Mouse (Mus musculus): ENCODE data around the gene Rab42. TPM values are rescaled to one million over a fixed set of nuclear protein-coding genes. Genes with fewer than 3 reads are reported as not detected.

The Rab42 gene
- polyA plus RNA-seq (2012; rRNA removed): 0.22 and 0.36 TPM in 2 replicates

DNA sequence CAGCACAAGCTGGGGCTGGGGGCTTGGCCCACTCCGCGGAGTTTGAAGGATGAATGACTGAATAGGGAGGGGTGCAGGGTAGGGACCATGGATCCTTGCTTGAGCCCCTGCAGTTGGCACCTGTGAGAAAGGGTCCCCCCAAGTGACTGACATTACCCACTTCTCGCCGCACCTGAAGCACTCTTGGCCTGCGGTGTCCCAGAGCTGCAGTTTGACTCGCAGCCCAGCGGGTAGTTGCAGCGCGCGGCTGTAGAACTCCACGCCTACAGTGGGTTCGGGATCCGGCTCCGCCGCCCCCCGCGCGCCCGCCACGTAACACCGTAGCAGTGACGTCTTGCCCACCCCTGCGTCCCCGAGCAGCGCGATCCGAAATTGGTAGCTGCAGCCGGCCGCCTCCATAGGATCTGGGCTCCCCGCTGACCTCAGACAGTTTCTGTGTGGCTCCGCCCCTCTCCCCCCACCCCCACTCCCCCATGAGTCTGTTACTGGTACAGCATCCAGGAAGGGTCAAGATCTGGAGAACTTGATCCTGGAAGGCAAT, at the start of gene Rab42:
Rab42 (minus strand) TSS at position 447 of the 541 bp plus-strand sequence.

DNA sequence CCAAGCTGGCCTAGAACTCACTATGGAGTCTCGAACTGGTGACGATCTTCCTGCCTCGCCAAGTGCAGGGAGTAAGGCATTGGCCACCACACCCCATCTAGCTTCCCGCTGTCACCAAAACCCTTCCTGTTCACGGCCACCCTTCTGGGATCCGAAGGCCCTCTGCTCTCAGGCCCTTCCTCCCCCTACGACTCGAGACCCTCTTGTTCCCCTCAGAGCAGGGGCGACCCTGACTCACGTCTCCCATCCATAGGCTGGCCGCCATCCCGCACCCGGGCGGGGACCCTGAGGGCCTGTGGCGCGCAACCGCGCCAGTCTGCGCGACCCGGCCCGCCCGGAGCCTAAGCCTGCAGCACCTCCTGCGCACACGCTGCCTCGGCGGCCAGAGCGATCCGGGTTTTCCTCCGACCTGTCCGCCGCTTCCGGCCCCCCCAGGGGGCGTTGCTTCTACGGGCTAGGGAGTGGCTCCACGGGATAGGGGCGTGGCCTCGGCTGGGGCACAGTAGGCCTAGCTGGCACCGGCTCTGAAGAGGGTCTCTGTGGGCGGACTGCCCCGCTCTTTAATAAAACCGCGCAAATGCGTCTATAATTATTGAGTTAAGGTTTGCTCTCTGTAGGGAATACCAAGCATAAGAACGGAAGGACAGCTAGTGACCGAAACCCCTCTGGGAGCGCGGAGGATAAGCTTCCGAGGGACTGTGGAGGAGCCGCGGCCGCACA, 26.1 kb upstream of the Rab42 start, which contains the start of gene Trnau1ap:
Trnau1ap (minus strand) TSS at position 424 of the 720 bp plus-strand sequence.

DNA sequence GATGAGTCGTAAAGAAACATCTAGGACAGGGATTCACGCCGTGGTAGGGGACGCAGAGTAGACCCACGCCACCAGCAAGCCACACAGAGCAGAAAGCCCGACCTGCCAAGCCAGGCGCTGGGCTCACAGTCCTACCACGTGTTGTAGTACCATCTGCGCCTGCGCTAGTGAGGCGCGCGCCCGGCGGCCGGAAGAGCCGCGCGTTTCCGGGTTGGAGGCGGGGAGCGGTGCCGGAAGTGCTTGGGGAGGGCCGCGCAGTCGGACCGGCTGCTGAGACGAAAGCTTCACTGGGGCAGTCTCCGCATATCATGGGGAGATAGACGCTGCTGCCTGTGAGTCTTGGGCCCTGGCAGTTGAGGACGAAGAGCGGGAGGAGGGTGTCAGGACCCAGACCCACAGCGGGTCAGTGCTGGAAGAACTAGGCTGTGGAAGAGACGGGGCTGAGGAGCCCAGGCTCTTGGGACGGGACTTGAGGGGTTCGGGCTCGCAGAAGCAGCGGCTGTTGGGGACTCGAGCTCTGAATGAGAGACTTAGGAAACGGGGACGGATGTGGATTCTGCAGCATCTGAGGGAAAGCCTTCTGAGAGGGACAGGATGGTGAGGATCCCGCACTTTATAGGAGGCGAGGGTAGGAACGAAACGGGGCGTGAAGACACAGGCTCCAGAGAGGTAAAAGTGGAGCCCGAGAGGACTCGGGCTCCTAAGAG, 28.9 kb downstream of the Rab42 start, which contains the start of gene Taf12:
Taf12 (plus strand) TSS at position 220 of the 707 bp plus-strand sequence.

DNA sequence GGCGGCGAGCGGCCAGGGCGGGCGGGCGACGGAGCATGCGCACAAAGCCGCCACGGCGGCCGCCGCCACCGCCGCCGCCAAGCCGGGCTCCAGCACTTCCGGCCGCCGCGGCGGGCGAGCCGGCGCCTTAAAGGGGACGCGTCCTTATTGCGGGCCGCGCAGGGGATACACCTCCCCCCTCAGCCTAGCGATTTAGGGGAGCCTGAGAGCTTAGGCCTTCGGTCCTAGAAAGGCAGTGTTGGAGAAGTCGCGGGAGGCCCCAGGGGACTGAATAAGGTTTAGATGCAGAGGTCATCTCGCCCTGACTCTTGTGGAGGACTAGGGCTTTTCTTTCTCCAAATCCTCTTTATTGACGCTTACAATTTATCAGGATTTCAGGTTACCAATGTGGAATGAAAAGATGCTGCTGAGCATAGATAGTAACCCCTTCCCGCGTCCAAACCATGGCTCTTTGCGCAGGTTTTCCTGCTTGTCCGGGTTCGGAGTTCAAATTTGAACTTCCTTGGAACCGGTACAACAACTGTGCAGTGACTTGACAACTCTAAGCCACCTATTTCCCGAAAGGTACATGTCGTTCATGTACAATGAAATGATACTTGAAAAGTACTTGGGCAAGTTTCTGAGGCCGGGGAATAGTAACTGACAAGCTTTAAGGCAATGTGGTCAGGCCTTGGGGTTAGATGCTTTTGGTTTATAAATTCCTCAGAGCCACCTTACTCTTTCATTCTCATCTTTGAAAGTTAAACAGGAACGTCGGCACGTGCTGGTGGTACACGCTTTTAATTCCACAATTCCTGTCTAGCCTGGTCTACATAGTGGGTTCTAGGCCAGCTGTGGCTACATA, 41.4 kb downstream of the Rab42 start, which contains the start of gene Gmeb1:
Gmeb1 (minus strand) TSS at position 89 of the 844 bp plus-strand sequence.

Other genes starting within 250 kb of the Rab42 start
- 0.07 TPM in 2 replicates for gene Gm10300, start 228.7 kb downstream of the Rab42 start, polyA plus RNA-seq (2012; rRNA removed)
- 72.0 and 77.9 TPM in 2 replicates for gene Epb41, start 228.1 kb downstream of the Rab42 start, polyA plus RNA-seq (2012; rRNA removed)
- gene Oprd1, start 158.9 kb downstream of the Rab42 start, polyA plus RNA-seq (2012; rRNA removed): 0.01 and 0.02 TPM in 2 replicates
- gene Ythdf2, start 91.1 kb downstream of the Rab42 start, polyA plus RNA-seq (2012; rRNA removed): 7.1 and 7.3 TPM in 2 replicates
- 6.7 and 7.5 TPM in 2 replicates for gene Gmeb1, start 41.8 kb downstream of the Rab42 start, polyA plus RNA-seq (2012; rRNA removed)
- 12.4 and 15.0 TPM in 2 replicates for gene Taf12, start 29.0 kb downstream of the Rab42 start, polyA plus RNA-seq (2012; rRNA removed)
- 7.2 and 7.3 TPM in 2 replicates for gene Trnau1ap, start 26.2 kb upstream of the Rab42 start, polyA plus RNA-seq (2012; rRNA removed)
- gene Rcc1, start 50.2 kb upstream of the Rab42 start, polyA plus RNA-seq (2012; rRNA removed): 10.5 and 11.0 TPM in 2 replicates
- gene Phactr4, start 119.1 kb upstream of the Rab42 start, polyA plus RNA-seq (2012; rRNA removed): 4.7 and 6.5 TPM in 2 replicates
- gene Med18, start 160.5 kb upstream of the Rab42 start, polyA plus RNA-seq (2012; rRNA removed): 2.9 and 3.9 TPM in 2 replicates
- gene Sesn2, start 207.1 kb upstream of the Rab42 start, polyA plus RNA-seq (2012; rRNA removed): 3.5 and 3.8 TPM in 2 replicates
- gene Atpif1, start 230.3 kb upstream of the Rab42 start, polyA plus RNA-seq (2012; rRNA removed): 480 and 569 TPM in 2 replicates
- gene Dnajc8, start 232.2 kb upstream of the Rab42 start, polyA plus RNA-seq (2012; rRNA removed): 50.3 and 51.8 TPM in 2 replicates